In the genomic region with DNA sequence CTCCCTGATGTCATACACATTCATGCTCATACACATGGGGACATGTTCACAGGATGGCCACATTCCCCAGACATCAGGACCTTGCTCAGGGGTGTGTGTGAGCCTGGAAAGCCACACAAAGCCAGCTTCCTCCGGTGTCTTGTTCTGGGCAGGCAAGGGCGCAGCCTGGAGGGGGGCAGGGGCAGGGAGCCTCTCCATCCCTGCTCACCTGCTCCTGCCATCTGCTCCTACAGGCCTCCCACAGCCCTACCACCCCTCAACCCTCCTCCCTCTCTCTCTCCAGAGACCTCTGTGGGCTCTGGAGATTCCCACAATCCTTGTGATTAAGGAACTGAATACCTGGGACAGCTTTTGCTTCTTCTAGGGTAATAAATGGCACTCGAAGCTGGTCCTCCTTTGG, we compare ENCODE assay signal across 16 mouse cellular contexts. TPM values are rescaled to one million over a fixed set of nuclear protein-coding genes. Genes with fewer than 3 reads are reported as not detected.
"Had no signal": no experiment of that assay in that cellular context is flagged by ENCODE, and none has a peak within 500 bp of the region (broad histone marks: within the 10 kb centered on the region; RNA-seq: fewer than 3 reads in every experiment).

No protein-coding gene starts in this region.

- H3K4me1 ChIP-seq: neural tube, embryonic 15.5 days; stomach, embryonic 15.5 days had no signal

- H3K4me2 ChIP-seq: neural tube, embryonic 15.5 days; stomach, embryonic 15.5 days had no signal

- H3K9ac ChIP-seq: neural tube, embryonic 15.5 days; stomach, embryonic 15.5 days had no signal

- H3K9me3 ChIP-seq: neural tube, embryonic 15.5 days; stomach, embryonic 15.5 days had no signal

- DNase-seq: retina, postnatal 1 day; right cerebral cortex, adult 18-20 months; right cerebral cortex, postnatal 14 days; right cerebral cortex, postnatal 25 days; right cerebral cortex, postnatal 4 days; spleen, adult 18-20 months; thymus, adult 18-20 months; thymus, adult 2 months; thymus, postnatal 14 days; thymus, postnatal 25 days; thymus, postnatal 36 days; thymus, postnatal 4 days had no signal

- H3K36me3 ChIP-seq: neural tube, embryonic 15.5 days; stomach, embryonic 15.5 days had no signal

- H3K27me3 ChIP-seq: neural tube, embryonic 15.5 days; stomach, embryonic 15.5 days had no signal

- H3K27ac ChIP-seq: neural tube, embryonic 15.5 days; stomach, embryonic 15.5 days; stomach, postnatal 0 days had no signal

- H3K4me3 ChIP-seq: neural tube, embryonic 15.5 days; stomach, embryonic 15.5 days had no signal

RNA-seq across cellular contexts. Expression of gene 1810010D01Rik, which starts 56.1 kb away (rescaled TPM):
- polyA plus RNA-seq: neural tube, embryonic 14.5 days; neural tube, embryonic 15.5 days had no signal
